Mouse (Mus musculus): ENCODE measurements around the gene Fbxl4. TPM values are rescaled to one million over a fixed set of nuclear protein-coding genes. Genes with fewer than 3 reads are reported as not detected.

The Fbxl4 gene
- polyA plus RNA-seq, 1 experiment from 2014 or later = 14.0 TPM

DNA sequence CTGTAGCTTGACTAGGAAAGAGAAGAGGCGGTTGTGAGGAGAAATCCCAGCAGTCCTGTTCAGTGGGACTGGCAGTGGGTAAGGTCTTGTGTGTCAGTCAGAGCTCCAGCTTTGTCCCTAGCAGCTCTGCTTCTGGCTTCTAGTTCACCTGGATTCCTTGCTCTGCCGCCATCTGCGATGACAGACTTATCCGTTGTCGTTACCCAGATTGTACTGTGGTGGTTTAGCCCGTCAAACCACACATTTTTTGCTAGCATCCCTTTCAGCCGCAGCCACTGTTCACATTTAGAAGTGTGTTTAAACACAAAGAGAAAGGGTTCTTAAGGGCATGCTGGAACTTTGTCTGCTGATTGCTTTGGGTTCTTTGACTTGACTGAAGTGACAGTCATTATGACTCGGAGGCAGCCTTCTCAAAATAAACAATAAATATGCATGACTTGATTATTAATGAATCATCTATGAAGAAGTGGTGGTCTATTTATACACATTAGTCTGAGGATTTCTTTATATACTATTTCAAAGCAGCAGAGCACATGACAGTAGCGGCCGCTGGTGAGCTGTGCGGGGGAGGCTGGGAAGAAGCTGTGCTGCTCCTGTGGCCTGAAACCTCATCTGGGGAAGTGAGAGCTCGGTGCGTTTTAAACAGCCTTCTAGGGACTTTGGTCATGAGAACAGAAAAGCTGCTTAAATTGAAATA lies 35.6 kb downstream of the Fbxl4 start:
- ATAC-seq (replicated peaks) = peak; percentile 83
- no peak overlapping the region; the same call in 1 of the 2 replicates for H3K4me2 ChIP-seq
- H3K9ac ChIP-seq = no peak overlapping the region
- 46% methylated on average over 13 of the region's 13 CpGs for WGBS
- no peak overlapping the region for H3K4me3 ChIP-seq
- H3K4me1 ChIP-seq = peaks cover 6% of the 10 kb centered on the region
- no peaks in the 10 kb centered on the region for H3K27me3 ChIP-seq (replicated peaks)
- 0 out of 2 replicates have a peak overlapping the region, but pooled peaks have one; percentile 30 for H3K27ac ChIP-seq
- no peaks in the 10 kb centered on the region for H3K36me3 ChIP-seq (replicated peaks)
- no peaks in the 10 kb centered on the region for H3K9me3 ChIP-seq

DNA sequence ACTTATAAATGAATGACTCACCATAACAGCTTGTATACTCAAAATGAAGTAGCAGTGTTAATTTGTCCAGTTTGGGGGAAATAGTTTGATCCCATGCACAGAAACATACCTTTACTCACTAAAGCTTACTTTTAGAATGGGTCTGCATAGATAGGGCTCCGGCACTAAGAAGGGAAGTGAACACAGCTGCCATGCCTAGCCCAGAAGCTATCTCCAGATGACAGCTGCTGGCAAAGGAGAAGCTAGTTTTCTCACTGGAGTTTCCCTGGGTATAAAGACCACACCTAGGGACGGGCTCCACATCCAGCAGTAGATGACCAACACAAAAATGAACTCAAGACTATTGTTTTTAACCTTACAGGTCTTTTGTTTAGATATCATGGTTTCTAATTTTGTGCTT lies 38.1 kb downstream of the Fbxl4 start:
- no peak overlapping the region for H3K4me2 ChIP-seq
- peaks cover 4% of the 10 kb centered on the region; the same call in 1 of the 2 replicates for H3K4me1 ChIP-seq
- H3K27ac ChIP-seq = no peak overlapping the region
- WGBS = 89% methylated on average over 2 of the region's 2 CpGs
- 0 out of 2 replicates have a peak, but pooled peaks cover 4% of the 10 kb centered on the region for H3K36me3 ChIP-seq (replicated peaks)
- H3K9me3 ChIP-seq = no peaks in the 10 kb centered on the region
- no peak overlapping the region for H3K9ac ChIP-seq
- H3K4me3 ChIP-seq = no peak overlapping the region
- no peak for ATAC-seq (replicated peaks)
- no peaks in the 10 kb centered on the region for H3K27me3 ChIP-seq (replicated peaks)

- no peak for ATAC-seq (replicated peaks)
- Histone ChIP-seq H3K4me3 (no peak overlapping the region), H3K27me3 (replicated peaks) (no peaks in the 10 kb centered on the region), H3K4me1 (peaks cover 4% of the 10 kb centered on the region; the same call in 1 of the 2 replicates), H3K27ac (no peak overlapping the region), H3K36me3 (replicated peaks) (0 out of 2 replicates have a peak, but pooled peaks cover 4% of the 10 kb centered on the region), H3K9me3 (no peaks in the 10 kb centered on the region), H3K9ac (no peak overlapping the region), H3K4me2 (no peak overlapping the region)
- WGBS = 92% methylated on average over 1 of the region's 1 CpGs
Observed at GRCm38 (mm10) chr4:22396484-22397000, 39.2 kb downstream of the Fbxl4 start.

DNA sequence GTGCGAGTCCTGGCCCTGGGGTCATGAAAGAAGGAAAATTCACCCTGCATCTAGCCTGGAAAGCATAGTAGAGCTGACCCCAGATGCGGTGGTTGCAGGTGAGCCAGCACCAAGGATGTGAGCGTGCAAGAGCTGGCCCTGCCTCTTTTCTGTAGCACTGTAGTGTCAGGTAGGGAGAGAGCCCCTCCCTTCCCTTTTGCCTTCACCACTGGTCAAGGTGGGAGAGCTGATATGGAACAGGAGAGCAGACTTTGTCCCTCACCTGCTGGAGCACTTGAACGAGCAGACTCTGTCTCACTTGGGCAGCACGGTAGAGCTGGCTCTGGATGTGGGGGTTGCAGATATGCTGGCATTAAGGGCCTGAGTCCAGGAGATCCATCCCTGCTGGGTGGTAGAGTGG lies 39.7 kb downstream of the Fbxl4 start:
- 0 out of 2 replicates have a peak, but pooled peaks cover 4% of the 10 kb centered on the region for H3K36me3 ChIP-seq (replicated peaks)
- no peak for ATAC-seq (replicated peaks)
- H3K4me1 ChIP-seq = peaks cover 4% of the 10 kb centered on the region; the same call in 1 of the 2 replicates
- H3K9me3 ChIP-seq = no peaks in the 10 kb centered on the region
- no peak overlapping the region for H3K4me2 ChIP-seq
- no peaks in the 10 kb centered on the region for H3K27me3 ChIP-seq (replicated peaks)
- no peak overlapping the region for H3K27ac ChIP-seq
- H3K9ac ChIP-seq = no peak overlapping the region
- WGBS = 98% methylated on average over 5 of the region's 5 CpGs
- no peak overlapping the region for H3K4me3 ChIP-seq

GRCm38 (mm10) chr4:22402032-22402431 lies 44.7 kb downstream of the Fbxl4 start:
- Histone ChIP-seq H3K9me3 (no peaks in the 10 kb centered on the region), H3K4me3 (no peak overlapping the region), H3K27ac (no peak overlapping the region), H3K4me1 (no peaks in the 10 kb centered on the region), H3K27me3 (replicated peaks) (no peaks in the 10 kb centered on the region), H3K9ac (no peak overlapping the region), H3K4me2 (no peak overlapping the region), H3K36me3 (replicated peaks) (0 out of 2 replicates have a peak, but pooled peaks cover 4% of the 10 kb centered on the region)
- no peak for ATAC-seq (replicated peaks)
- WGBS = 90% methylated on average over 3 of the region's 3 CpGs

- no peaks in the 10 kb centered on the region for H3K27me3 ChIP-seq (replicated peaks)
- 0 out of 2 replicates have a peak, but pooled peaks cover 4% of the 10 kb centered on the region for H3K36me3 ChIP-seq (replicated peaks)
- no peak overlapping the region for H3K27ac ChIP-seq
- H3K4me1 ChIP-seq = no peaks in the 10 kb centered on the region
- no peak overlapping the region for H3K9ac ChIP-seq
- no peaks in the 10 kb centered on the region for H3K9me3 ChIP-seq
- 96% methylated on average over 10 of the region's 10 CpGs for WGBS
- no peak overlapping the region for H3K4me3 ChIP-seq
- H3K4me2 ChIP-seq = no peak overlapping the region
- no peak for ATAC-seq (replicated peaks)
Observed at GRCm38 (mm10) chr4:22402930-22403329, 45.6 kb downstream of the Fbxl4 start.

- ATAC-seq (replicated peaks) = no peak
- 73% methylated on average over 2 of the region's 2 CpGs for WGBS
- no peaks in the 10 kb centered on the region for H3K9me3 ChIP-seq
Observed at GRCm38 (mm10) chr4:22420627-22421026, 63.3 kb downstream of the Fbxl4 start.

DNA sequence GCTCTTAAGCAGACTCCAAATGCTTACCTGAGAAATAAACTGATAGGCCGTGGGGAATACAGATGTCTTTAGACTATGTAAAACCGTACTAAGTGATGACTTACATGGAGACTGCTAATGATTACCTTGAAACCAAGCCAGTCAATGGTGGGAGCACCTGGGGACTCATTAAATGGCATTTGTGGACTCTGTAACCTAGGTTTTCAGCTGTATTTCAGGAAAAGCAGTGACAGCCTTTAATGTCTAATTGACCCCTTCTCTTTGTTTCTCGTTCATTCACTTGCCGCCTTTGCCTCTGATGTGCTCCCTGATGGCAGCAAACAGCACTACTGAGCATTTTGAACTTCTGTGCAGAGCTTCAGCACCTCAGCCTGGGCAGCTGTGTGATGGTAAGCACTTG lies 65.1 kb downstream of the Fbxl4 start:
- no peaks in the 10 kb centered on the region for H3K9me3 ChIP-seq
- no peak overlapping the region for H3K9ac ChIP-seq
- no peak overlapping the region for H3K4me3 ChIP-seq
- H3K36me3 ChIP-seq (replicated peaks) = no peaks in the 10 kb centered on the region
- H3K27me3 ChIP-seq (replicated peaks) = no peaks in the 10 kb centered on the region
- 71% methylated on average over 4 of the region's 4 CpGs for WGBS
- H3K4me2 ChIP-seq = no peak overlapping the region
- H3K4me1 ChIP-seq = no peaks in the 10 kb centered on the region
- H3K27ac ChIP-seq = no peak overlapping the region
- ATAC-seq (replicated peaks) = peak; percentile 63; the same call in 1 of the 2 replicates

More at GRCm38 (mm10) chr4:22420627-22421026, 63.3 kb downstream of the Fbxl4 start:
- Histone ChIP-seq H3K27ac (no peak overlapping the region), H3K36me3 (replicated peaks) (no peaks in the 10 kb centered on the region), H3K27me3 (replicated peaks) (no peaks in the 10 kb centered on the region), H3K9ac (no peak overlapping the region), H3K4me2 (no peak overlapping the region), H3K4me3 (no peak overlapping the region), H3K4me1 (no peaks in the 10 kb centered on the region)

DNA sequence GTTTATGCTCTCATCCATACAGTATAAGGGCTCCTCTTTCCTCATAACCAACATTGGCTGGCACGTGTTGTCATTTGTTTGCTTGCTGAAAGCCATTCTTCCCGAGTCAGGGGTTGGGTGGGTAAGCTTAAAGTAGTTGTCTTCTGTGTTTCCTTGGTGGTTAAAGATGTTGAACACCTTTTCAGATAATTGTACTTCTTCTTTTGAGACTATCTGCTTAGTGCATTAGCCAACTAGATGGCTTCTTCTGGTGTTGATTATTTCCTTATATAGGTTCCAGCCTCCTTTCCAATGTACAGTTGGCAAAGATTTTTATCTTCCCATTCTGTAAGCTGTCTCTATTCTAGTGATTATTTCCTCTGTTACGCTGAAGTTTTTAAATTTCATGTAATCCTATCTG lies 70.8 kb downstream of the Fbxl4 start:
- no peaks in the 10 kb centered on the region for H3K4me1 ChIP-seq

GRCm38 (mm10) chr4:22469575-22469974 lies 112.2 kb downstream of the Fbxl4 start:
- Histone ChIP-seq H3K9ac (no peak overlapping the region), H3K4me1 (no peaks in the 10 kb centered on the region), H3K4me3 (no peak overlapping the region), H3K4me2 (no peak overlapping the region), H3K36me3 (replicated peaks) (no peaks in the 10 kb centered on the region), H3K27ac (no peak overlapping the region), H3K9me3 (no peaks in the 10 kb centered on the region), H3K27me3 (replicated peaks) (no peaks in the 10 kb centered on the region)
- 82% methylated on average over 1 of the region's 1 CpGs for WGBS
- no peak for ATAC-seq (replicated peaks)

More for the DNA sequence above, 70.8 kb downstream of the Fbxl4 start:
- H3K36me3 ChIP-seq (replicated peaks) = no peaks in the 10 kb centered on the region
- no peak overlapping the region for H3K4me3 ChIP-seq
- no peaks in the 10 kb centered on the region for H3K9me3 ChIP-seq
- H3K4me2 ChIP-seq = no peak overlapping the region
- WGBS = 93% methylated on average over 3 of the region's 3 CpGs
- no peak overlapping the region for H3K27ac ChIP-seq
- ATAC-seq (replicated peaks) = no peak
- no peaks in the 10 kb centered on the region for H3K27me3 ChIP-seq (replicated peaks)
- H3K9ac ChIP-seq = no peak overlapping the region

GRCm38 (mm10) chr4:22476967-22477710 lies 119.8 kb downstream of the Fbxl4 start:
- Histone ChIP-seq H3K9ac (peak overlapping the region; percentile 53), H3K27ac (peak overlapping the region; percentile 88), H3K36me3 (replicated peaks) (no peaks in the 10 kb centered on the region), H3K4me2 (peak overlapping the region; percentile 77), H3K4me3 (peak overlapping the region; percentile 40), H3K27me3 (replicated peaks) (no peaks in the 10 kb centered on the region), H3K4me1 (peaks cover 44% of the 10 kb centered on the region), H3K9me3 (no peaks in the 10 kb centered on the region)
- ATAC-seq (replicated peaks) = peak; percentile 79
- WGBS = under 1% methylated on average over 22 of the region's 23 CpGs

DNA sequence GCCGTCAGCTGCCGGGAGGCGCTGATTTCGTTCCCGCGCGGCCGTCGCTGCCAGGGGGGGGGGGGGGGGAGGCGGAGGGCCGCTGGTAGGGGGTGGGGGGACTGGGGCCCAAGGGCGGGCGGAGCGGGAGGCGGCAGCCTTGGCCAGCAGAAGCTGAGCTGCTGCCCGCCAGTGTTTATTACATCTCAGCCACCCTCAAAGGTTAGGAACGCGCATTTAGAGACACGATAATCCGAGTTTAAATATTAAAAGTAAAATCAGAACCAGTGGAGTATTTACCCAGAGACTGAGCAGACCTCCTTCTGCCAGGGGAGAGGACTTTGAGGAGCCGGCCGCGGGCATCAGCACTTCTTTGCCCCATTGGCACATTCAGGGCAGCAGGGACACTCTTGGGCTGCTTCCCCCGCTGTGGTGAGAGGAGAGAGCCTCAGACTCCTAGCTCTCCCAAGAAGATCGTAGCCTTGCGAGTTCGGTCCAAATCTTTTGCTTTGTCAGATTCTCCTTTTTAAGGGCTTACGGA lies 120.4 kb downstream of the Fbxl4 start:
- Histone ChIP-seq H3K4me1 (peaks cover 48% of the 10 kb centered on the region), H3K4me2 (peak overlapping the region; percentile 77), H3K27me3 (replicated peaks) (no peaks in the 10 kb centered on the region), H3K27ac (peak overlapping the region; percentile 88), H3K9ac (peak overlapping the region; percentile 53), H3K4me3 (peak overlapping the region; percentile 40), H3K36me3 (replicated peaks) (no peaks in the 10 kb centered on the region), H3K9me3 (no peaks in the 10 kb centered on the region)
- ATAC-seq (replicated peaks) = peak; percentile 71
- WGBS = under 1% methylated on average over 17 of the region's 28 CpGs
